Mouse (Mus musculus) lung, adult 2 months (tissue): ENCODE results near the gene Pcbp2. TPM values are rescaled to one million over a fixed set of nuclear protein-coding genes. Genes with fewer than 3 reads are reported as not detected.

Experiments
- DNase-seq: peaks from one replicate; pipeline ENCODE4 v3.0.0; 2022
- H3K4me1 ChIP-seq: fragments of 200-500 bp; 2 replicates; pipeline ENCODE4 v1.6.1; 2011; ENCODE audit warnings: low read length; ENCODE audit not compliant: control insufficient read depth, insufficient read depth
- H3K4me3 ChIP-seq: fragments of 200-500 bp; replicated peaks from 2 replicates; pipeline ENCODE3; 2011; ENCODE audit warnings: low read depth, mild to moderate bottlenecking, control low read depth, low read length; ENCODE audit errors: extremely low read depth
- CTCF ChIP-seq: fragments of 200-500 bp; IDR thresholded peaks from 2 replicates; pipeline ENCODE4 v1.5.1; 2011; ENCODE audit warnings: mild to moderate bottlenecking, low read length, control low read depth; ENCODE audit not compliant: insufficient read depth
- POLR2A ChIP-seq: fragments of 200-500 bp; IDR thresholded peaks from 2 replicates; pipeline ENCODE4 v1.6.1; 2011; ENCODE audit warnings: low read depth, mild to moderate bottlenecking, control low read depth, low read length, borderline replicate concordance; ENCODE audit errors: extremely low read depth
- WGBS: fragments of 180-500 bp; shearing (Covaris S2); methylation state at CpG from one replicate; pipeline ENCODE4 v1.1.7; 2018; 5-methylcytosine and 5-hydroxymethylcytosine counted together
- polyA plus RNA-seq: library from polyadenylated mRNA; depleted of rRNA; stranded (reverse); fragments of >200 nt; gene quantifications from 2 replicates; pipeline ENCODE4 v1.2.3, GENCODE M21; 2012

Gene Pcbp2
- polyA plus RNA-seq, 1 experiment, result 395 TPM

DNA sequence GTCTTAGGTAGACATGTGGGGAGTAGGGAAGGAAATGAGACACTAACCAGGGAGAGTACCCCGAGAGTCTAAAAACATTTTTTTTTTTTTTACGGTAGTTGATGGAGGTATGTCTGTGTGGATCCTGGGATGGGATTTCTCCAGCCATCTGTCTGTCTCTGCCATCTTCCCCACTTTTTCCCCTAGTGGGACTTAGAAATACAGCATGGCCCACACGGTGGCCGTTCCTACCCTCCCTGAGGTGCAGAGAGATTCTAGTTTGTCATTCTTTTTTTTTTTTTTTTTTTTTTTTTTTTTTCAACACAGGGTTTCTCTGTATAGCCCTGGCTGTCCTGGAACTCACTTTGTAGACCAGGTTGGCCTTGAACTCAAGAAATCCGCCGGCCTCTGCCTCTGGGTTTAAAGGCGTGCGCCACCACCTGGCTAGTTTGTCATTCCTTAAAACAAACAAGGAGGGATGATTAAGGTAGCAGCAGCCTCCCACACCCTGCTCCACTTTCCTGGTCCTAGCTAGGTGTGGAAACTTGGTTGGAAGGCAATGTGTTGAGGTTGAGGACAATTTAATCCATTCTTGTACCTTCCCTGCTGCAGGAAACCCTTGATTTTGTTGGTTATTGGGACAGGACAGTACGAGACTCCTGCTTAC, 8.8 kb upstream of the Pcbp2 start:
- DNase-seq, result no peak
- Histone ChIP-seq H3K4me1 (no peaks in the 10 kb centered on the region; the same call in none of the 2 replicates), H3K4me3 (no peak overlapping the region)
- 74% methylated on average over 9 of the region's 9 CpGs for WGBS
- TF ChIP-seq POLR2A, result no peak
- TF ChIP-seq CTCF, result no peak

DNA sequence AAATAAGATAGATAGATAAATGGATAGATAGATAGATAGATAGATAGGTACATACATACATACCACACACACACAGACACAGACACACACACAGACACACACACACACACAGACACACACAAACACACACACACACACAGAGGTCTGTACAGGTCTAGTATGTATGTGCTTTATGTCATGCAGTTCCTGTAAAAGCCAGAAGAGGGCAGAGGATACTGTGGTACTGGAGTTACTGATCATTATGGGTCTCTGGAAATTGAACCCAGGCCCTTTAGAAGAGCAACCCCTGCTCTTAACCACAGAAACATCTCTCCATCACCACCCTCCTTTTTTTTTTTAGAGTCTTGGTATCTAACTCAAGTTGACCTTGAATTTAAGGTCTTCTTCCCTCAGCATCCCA, 6.7 kb upstream of the Pcbp2 start:
- Histone ChIP-seq H3K4me1 (no peaks in the 10 kb centered on the region; the same call in none of the 2 replicates), H3K4me3 (no peak overlapping the region)
- TF ChIP-seq POLR2A (no peak), CTCF (no peak)
- no peak for DNase-seq

DNA sequence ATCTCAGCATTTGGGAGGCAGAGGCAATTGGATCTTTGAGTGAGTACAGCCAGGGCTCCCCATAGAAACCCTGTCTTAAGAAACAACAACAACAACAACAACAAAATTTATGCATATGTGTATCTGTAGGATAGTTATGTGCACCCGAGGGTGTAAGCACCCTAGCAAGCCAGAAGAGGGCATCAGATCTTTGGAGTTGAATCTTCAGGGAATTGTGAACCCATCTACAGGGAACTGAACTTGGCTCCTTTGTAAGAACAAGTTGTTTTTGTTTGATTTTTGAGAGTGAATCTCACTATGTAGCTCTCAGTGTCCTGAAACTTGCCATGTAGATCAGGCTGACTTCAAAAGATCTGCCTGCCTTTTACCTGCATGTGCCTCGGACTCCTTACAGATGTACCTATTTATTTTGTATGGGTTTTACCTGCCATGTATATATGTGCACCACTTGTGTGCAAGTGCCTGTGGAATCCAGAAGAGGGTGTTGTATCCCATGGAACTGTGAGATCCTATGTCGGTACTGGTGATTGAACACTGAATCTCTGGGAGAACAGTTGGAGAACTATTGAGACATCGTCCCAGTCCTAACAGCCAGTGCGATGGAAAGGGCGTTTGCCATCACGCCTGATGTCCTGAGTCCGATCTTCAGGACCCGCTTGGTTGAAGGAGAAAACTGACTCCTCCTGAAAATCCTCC, 1.5 kb upstream of the Pcbp2 start:
- DNase-seq, result no peak
- Histone ChIP-seq H3K4me1 (peaks cover 10% of the 10 kb centered on the region), H3K4me3 (no peak overlapping the region)
- WGBS, result 94% methylated on average over 9 of the region's 9 CpGs
- TF ChIP-seq POLR2A (no peak), CTCF (no peak)

GRCm38 (mm10) chr15:102470605-102471294, 411 bp downstream of the Pcbp2 start:
- TF ChIP-seq CTCF, result no peak
- peak; percentile 39; the same call in 1 of the 2 replicates for TF ChIP-seq POLR2A
- Histone ChIP-seq H3K4me1 (peaks cover 10% of the 10 kb centered on the region), H3K4me3 (peak overlapping the region; percentile 80)
- DNase-seq, result peak; percentile 84
- under 1% methylated on average over 36 of the region's 67 CpGs for WGBS

- 1% methylated on average over 10 of the region's 10 CpGs for WGBS
- TF ChIP-seq CTCF (no peak), POLR2A (no peak)
- H3K4me1 ChIP-seq, result peaks cover 10% of the 10 kb centered on the region
- DNase-seq, result no peak
- peak overlapping the region; percentile 80 for H3K4me3 ChIP-seq
These were observed 931 bp downstream of the Pcbp2 start for GRCm38 (mm10) chr15:102471295-102471645.

- TF ChIP-seq POLR2A (no peak), CTCF (no peak)
- no peak for DNase-seq
- Histone ChIP-seq H3K4me3 (no peak overlapping the region), H3K4me1 (peaks cover 10% of the 10 kb centered on the region)
These were observed 1.4 kb downstream of the Pcbp2 start for GRCm38 (mm10) chr15:102471727-102472126.

- TF ChIP-seq CTCF (no peak), POLR2A (no peak)
- WGBS, result 36% methylated on average over 2 of the region's 2 CpGs
- DNase-seq, result no peak
- H3K4me3 ChIP-seq, result no peak overlapping the region
- H3K4me1 ChIP-seq, result peaks cover 10% of the 10 kb centered on the region
These were observed 2.9 kb downstream of the Pcbp2 start for GRCm38 (mm10) chr15:102473246-102473645.

DNA sequence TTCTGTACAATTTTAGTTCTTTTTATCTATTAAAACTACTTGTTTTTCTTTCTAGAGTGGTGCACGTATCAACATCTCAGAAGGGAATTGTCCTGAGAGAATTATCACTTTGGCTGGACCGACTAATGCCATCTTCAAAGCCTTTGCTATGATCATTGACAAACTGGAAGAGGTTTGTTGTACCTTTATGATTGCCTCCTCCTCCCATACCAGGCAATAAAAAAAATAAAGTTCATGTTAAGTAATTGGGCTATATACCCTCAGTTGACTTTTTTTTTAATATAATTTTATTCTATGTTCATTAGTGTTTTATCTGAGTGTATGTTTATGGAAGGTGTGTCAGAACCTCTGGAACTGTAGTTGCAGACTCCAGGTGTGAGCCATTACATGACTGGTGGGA, 4.2 kb downstream of the Pcbp2 start:
- DNase-seq, result no peak
- 83% methylated on average over 2 of the region's 2 CpGs for WGBS
- no peak overlapping the region for H3K4me3 ChIP-seq
- TF ChIP-seq POLR2A, result no peak
- TF ChIP-seq CTCF, result no peak
- peaks cover 10% of the 10 kb centered on the region for H3K4me1 ChIP-seq

- no peak for TF ChIP-seq POLR2A
These were observed 12.8 kb downstream of the Pcbp2 start for GRCm38 (mm10) chr15:102483136-102483535.

GRCm38 (mm10) chr15:102485853-102486252, 15.5 kb downstream of the Pcbp2 start:
- no peaks in the 10 kb centered on the region for H3K4me1 ChIP-seq
- TF ChIP-seq POLR2A, result no peak
- TF ChIP-seq CTCF, result no peak
- DNase-seq, result no peak
- WGBS, result 85% methylated on average over 12 of the region's 12 CpGs
- no peak overlapping the region for H3K4me3 ChIP-seq

More at GRCm38 (mm10) chr15:102483136-102483535, 12.8 kb downstream of the Pcbp2 start:
- H3K4me3 ChIP-seq, result no peak overlapping the region
- H3K4me1 ChIP-seq, result no peaks in the 10 kb centered on the region
- 89% methylated on average over 3 of the region's 3 CpGs for whole genome bisulfite sequencing
- no peak for DNase-seq

- 50% methylated on average over 1 of the region's 1 CpGs for WGBS
- Histone ChIP-seq H3K4me3 (no peak overlapping the region), H3K4me1 (no peaks in the 10 kb centered on the region; the same call in 1 of the 2 replicates)
- DNase-seq, result no peak
- TF ChIP-seq POLR2A (no peak), CTCF (no peak)
These were observed 17.3 kb downstream of the Pcbp2 start for GRCm38 (mm10) chr15:102487664-102488063.
